Mouse (Mus musculus) G1E (cell line): ENCODE measurements around the gene Tom1.

Source experiments
- CTCF ChIP-seq: IDR thresholded peaks from 2 replicates; pipeline ENCODE4 v1.5.1; 2012; ENCODE audit warnings: low read depth, low read length, inconsistent platforms, mixed read lengths
- GATA1 ChIP-seq: IDR thresholded peaks from 2 replicates; pipeline ENCODE4 v1.6.1; 2012; ENCODE audit warnings: borderline replicate concordance, low read length, inconsistent platforms, mixed read lengths

DNA sequence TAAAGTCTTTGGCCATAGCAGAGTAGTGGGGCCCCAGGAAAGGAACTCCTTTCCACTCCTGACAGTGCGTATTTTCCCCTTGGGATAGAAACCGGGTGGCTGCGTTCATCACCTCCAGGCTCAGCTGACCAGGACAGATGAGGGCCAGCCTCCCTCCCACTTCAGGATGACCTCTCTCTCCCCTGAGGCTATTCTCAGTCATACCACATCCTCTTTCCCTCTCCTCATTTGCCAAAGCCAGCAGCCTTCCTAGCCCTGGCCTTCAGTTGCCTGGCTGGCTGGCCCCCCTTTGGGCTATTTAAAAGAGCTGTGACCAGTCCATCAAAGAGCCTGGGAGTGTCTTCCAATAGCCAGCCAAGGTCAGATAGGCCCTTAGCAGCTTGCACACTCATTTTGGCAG is 29.8 kb downstream of the Tom1 start:
- TF ChIP-seq CTCF = no peak
- no peak for TF ChIP-seq GATA1
